Mouse (Mus musculus): ENCODE results near the gene Ctsa. TPM values are rescaled to one million over a fixed set of nuclear protein-coding genes. Genes with fewer than 3 reads are reported as not detected.

Ctsa gene
- total and polyA plus RNA-seq, 2 experiments, result 112 to 279 TPM

DNA sequence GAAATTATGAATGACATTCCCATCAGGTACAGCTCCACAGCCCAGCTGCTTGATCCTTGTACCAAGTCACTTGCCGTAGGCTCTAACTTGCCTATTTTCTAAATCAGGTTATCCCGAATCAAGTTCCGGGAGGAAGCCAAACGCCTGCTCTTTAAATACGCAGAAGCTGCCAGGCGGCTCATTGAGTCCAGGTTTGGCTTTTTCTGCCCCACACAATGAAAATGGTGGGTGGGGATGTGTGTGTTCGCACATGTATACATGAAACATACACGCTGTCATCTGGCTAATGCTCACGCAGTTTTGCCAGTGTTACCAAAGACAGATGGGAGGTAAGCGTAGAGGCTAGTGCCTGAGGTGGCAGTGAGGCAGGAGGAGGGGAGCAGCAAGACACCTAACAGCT, 53.9 kb downstream of the Ctsa start:
- no peaks in the 10 kb centered on the region for H3K79me2 ChIP-seq (ENCODE audit: control insufficient read depth, insufficient read depth, low read length)
- H3K4me3 ChIP-seq (ENCODE audit: insufficient read depth, low read depth, low read length), result no peak overlapping the region
- no peak for TF ChIP-seq POLR2A (IDR thresholded peaks at IDR 0.05; ENCODE audit: extremely low read depth, insufficient read depth, low read length)
- TF ChIP-seq CTCF (IDR thresholded peaks at IDR 0.05; ENCODE audit: low read depth, low read length), result no peak
- DNase-seq (ENCODE audit: extremely low read depth, low read depth, low spot score), result no peak
- H3K27ac ChIP-seq (replicated peaks; ENCODE audit: insufficient read depth, low read depth, low read length), result no peak overlapping the region
- H3K9ac ChIP-seq (ENCODE audit: low read depth, low read length), result no peak overlapping the region
- H3K4me1 ChIP-seq (ENCODE audit: control insufficient read depth, insufficient read depth, low read length), result peaks cover 2% of the 10 kb centered on the region; the same call in 1 of the 2 replicates
- peaks cover 12% of the 10 kb centered on the region for H3K36me3 ChIP-seq (ENCODE audit: control insufficient read depth, insufficient read depth, low read length)
- no peaks in the 10 kb centered on the region for H3K27me3 ChIP-seq (ENCODE audit: control insufficient read depth, insufficient read depth, low read length)
- 96% methylated on average over 10 of the region's 10 CpGs for WGBS

DNA sequence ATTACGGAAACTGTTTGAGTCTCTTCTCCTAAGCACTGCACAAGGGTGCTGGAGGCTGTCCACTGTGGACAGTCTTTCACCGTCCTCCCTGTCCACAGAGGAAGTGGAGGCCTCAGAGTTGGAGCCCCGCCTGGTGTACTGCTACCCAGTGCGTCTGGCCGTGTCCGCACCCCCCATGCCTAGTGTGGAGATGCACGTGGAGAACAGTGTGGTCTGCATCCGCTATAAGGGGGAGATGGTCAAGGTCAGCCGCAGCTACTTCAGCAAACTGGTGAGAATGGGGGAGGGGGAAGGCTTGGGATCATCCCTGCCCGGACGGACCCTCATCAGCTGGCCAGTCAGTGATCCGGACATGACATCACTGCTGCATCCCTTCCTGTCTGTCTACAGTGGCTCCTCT, 56.3 kb downstream of the Ctsa start:
- WGBS, result 78% methylated on average over 12 of the region's 12 CpGs
- Histone ChIP-seq H3K9ac (ENCODE audit: low read depth, low read length) (no peak overlapping the region), H3K4me3 (ENCODE audit: insufficient read depth, low read depth, low read length) (no peak overlapping the region)

DNA sequence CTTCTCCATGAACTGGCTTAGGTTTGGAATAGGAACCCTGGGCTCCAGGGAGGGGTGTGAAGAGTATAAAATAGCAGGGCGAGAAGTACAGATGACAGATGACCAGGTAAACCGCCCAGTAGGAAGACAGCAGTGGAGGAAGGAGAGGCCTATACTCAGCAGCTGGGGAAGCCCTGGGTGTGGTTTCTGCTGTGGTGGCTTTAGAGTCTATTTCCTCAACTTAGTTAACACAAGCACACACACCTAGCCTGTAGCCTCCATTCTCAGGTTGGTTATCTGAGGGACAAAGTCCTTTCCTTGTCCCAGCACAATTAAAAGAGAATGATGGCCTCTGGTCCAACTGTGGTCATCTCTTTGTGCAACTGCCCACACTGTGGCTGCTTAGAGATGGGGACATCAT, 57.3 kb downstream of the Ctsa start:
- peaks cover 2% of the 10 kb centered on the region; the same call in 1 of the 2 replicates for H3K4me1 ChIP-seq (ENCODE audit: control insufficient read depth, insufficient read depth, low read length)
- no peak for TF ChIP-seq CTCF (IDR thresholded peaks at IDR 0.05; ENCODE audit: low read depth, low read length)
- no peak for TF ChIP-seq POLR2A (IDR thresholded peaks at IDR 0.05; ENCODE audit: extremely low read depth, insufficient read depth, low read length)
- 94% methylated on average over 2 of the region's 2 CpGs for WGBS
- peaks cover 20% of the 10 kb centered on the region for H3K36me3 ChIP-seq (ENCODE audit: control insufficient read depth, insufficient read depth, low read length)
- no peaks in the 10 kb centered on the region for H3K27me3 ChIP-seq (ENCODE audit: control insufficient read depth, insufficient read depth, low read length)
- no peak overlapping the region for H3K9ac ChIP-seq (ENCODE audit: low read depth, low read length)
- H3K4me3 ChIP-seq (ENCODE audit: insufficient read depth, low read depth, low read length), result no peak overlapping the region
- H3K79me2 ChIP-seq (ENCODE audit: control insufficient read depth, insufficient read depth, low read length), result no peaks in the 10 kb centered on the region
- H3K27ac ChIP-seq (replicated peaks; ENCODE audit: insufficient read depth, low read depth, low read length), result no peak overlapping the region
- no peak for DNase-seq (ENCODE audit: extremely low read depth, low read depth, low spot score)

More for the DNA sequence above, 56.3 kb downstream of the Ctsa start:
- no peak overlapping the region for H3K27ac ChIP-seq (replicated peaks; ENCODE audit: insufficient read depth, low read depth, low read length)
- H3K79me2 ChIP-seq (ENCODE audit: control insufficient read depth, insufficient read depth, low read length), result no peaks in the 10 kb centered on the region
- H3K27me3 ChIP-seq (ENCODE audit: control insufficient read depth, insufficient read depth, low read length), result no peaks in the 10 kb centered on the region
- H3K36me3 ChIP-seq (ENCODE audit: control insufficient read depth, insufficient read depth, low read length), result peaks cover 20% of the 10 kb centered on the region
- no peak for TF ChIP-seq POLR2A (IDR thresholded peaks at IDR 0.05; ENCODE audit: extremely low read depth, insufficient read depth, low read length)
- TF ChIP-seq CTCF (IDR thresholded peaks at IDR 0.05; ENCODE audit: low read depth, low read length), result no peak
- peaks cover 2% of the 10 kb centered on the region; the same call in 1 of the 2 replicates for H3K4me1 ChIP-seq (ENCODE audit: control insufficient read depth, insufficient read depth, low read length)
- DNase-seq (ENCODE audit: extremely low read depth, low read depth, low spot score), result no peak

Other genes with a start within 250 kb of the Ctsa start
- not detected in 2 replicates for gene Wfdc6a, start 247.4 kb upstream of the Ctsa start, total RNA-seq (2014; rRNA removed)
- 0.11 TPM in 1 of 2 replicates, not detected in the other for gene Wfdc6a, start 247.4 kb upstream of the Ctsa start, polyA plus RNA-seq (2012; rRNA removed)
- not detected in 2 replicates for gene Eppin, start 239.3 kb upstream of the Ctsa start, total RNA-seq (2014; rRNA removed)
- gene Eppin, start 239.3 kb upstream of the Ctsa start, polyA plus RNA-seq (2012; rRNA removed), result not detected in 2 replicates
- gene Wfdc6b, start 219.4 kb upstream of the Ctsa start, total RNA-seq (2014; rRNA removed), result not detected in 2 replicates
- gene Wfdc6b, start 219.4 kb upstream of the Ctsa start, polyA plus RNA-seq (2012; rRNA removed), result not detected in 2 replicates
- gene Wfdc8, start 219.2 kb upstream of the Ctsa start, total RNA-seq (2014; rRNA removed), result not detected in 2 replicates
- not detected in 2 replicates for gene Wfdc8, start 219.2 kb upstream of the Ctsa start, polyA plus RNA-seq (2012; rRNA removed)
- gene Wfdc16, start 194.1 kb upstream of the Ctsa start, total RNA-seq (2014; rRNA removed), result not detected in 2 replicates
- gene Wfdc16, start 194.1 kb upstream of the Ctsa start, polyA plus RNA-seq (2012; rRNA removed), result 0.07 TPM in 1 of 2 replicates, not detected in the other
- gene Wfdc10, start 176.8 kb upstream of the Ctsa start, total RNA-seq (2014; rRNA removed), result not detected in 2 replicates
- not detected in 2 replicates for gene Wfdc10, start 176.8 kb upstream of the Ctsa start, polyA plus RNA-seq (2012; rRNA removed)
- not detected in 2 replicates for gene Wfdc9, start 176.3 kb upstream of the Ctsa start, total RNA-seq (2014; rRNA removed)
- not detected in 2 replicates for gene Wfdc9, start 176.3 kb upstream of the Ctsa start, polyA plus RNA-seq (2012; rRNA removed)
- not detected in 2 replicates for gene Wfdc11, start 158.8 kb upstream of the Ctsa start, total RNA-seq (2014; rRNA removed)
- not detected in 2 replicates for gene Wfdc11, start 158.8 kb upstream of the Ctsa start, polyA plus RNA-seq (2012; rRNA removed)
- gene Wfdc13, start 147.8 kb upstream of the Ctsa start, total RNA-seq (2014; rRNA removed), result not detected in 2 replicates
- not detected in 2 replicates for gene Wfdc13, start 147.8 kb upstream of the Ctsa start, polyA plus RNA-seq (2012; rRNA removed)
- gene Spint4, start 134.4 kb upstream of the Ctsa start, total RNA-seq (2014; rRNA removed), result not detected in 2 replicates
- gene Spint4, start 134.4 kb upstream of the Ctsa start, polyA plus RNA-seq (2012; rRNA removed), result not detected in 2 replicates
- gene Spint5, start 117.6 kb upstream of the Ctsa start, total RNA-seq (2014; rRNA removed), result not detected in 2 replicates
- not detected in 2 replicates for gene Spint5, start 117.6 kb upstream of the Ctsa start, polyA plus RNA-seq (2012; rRNA removed)
- gene Wfdc3, start 86.9 kb upstream of the Ctsa start, total RNA-seq (2014; rRNA removed), result 0.09 and 0.81 TPM in 2 replicates
- 0.07 and 0.21 TPM in 2 replicates for gene Wfdc3, start 86.9 kb upstream of the Ctsa start, polyA plus RNA-seq (2012; rRNA removed)
- 11.8 and 12.9 TPM in 2 replicates for gene Dnttip1, start 86.9 kb upstream of the Ctsa start, total RNA-seq (2014; rRNA removed)
- 11.9 and 17.6 TPM in 2 replicates for gene Dnttip1, start 86.9 kb upstream of the Ctsa start, polyA plus RNA-seq (2012; rRNA removed)
- 0.18 and 1.9 TPM in 2 replicates for gene Ube2c, start 63.0 kb upstream of the Ctsa start, total RNA-seq (2014; rRNA removed)
- gene Ube2c, start 63.0 kb upstream of the Ctsa start, polyA plus RNA-seq (2012; rRNA removed), result 1.2 and 1.5 TPM in 2 replicates
- gene Tnnc2, start 52.9 kb upstream of the Ctsa start, total RNA-seq (2014; rRNA removed), result 6.1 TPM in 1 of 2 replicates, not detected in the other
- gene Tnnc2, start 52.9 kb upstream of the Ctsa start, polyA plus RNA-seq (2012; rRNA removed), result not detected in 2 replicates
- gene Snx21, start 47.0 kb upstream of the Ctsa start, total RNA-seq (2014; rRNA removed), result 10.8 and 12.6 TPM in 2 replicates
- 14.4 and 14.6 TPM in 2 replicates for gene Snx21, start 47.0 kb upstream of the Ctsa start, polyA plus RNA-seq (2012; rRNA removed)
- 19.4 and 25.8 TPM in 2 replicates for gene Acot8, start 28.0 kb upstream of the Ctsa start, total RNA-seq (2014; rRNA removed)
- gene Acot8, start 28.0 kb upstream of the Ctsa start, polyA plus RNA-seq (2012; rRNA removed), result 46.1 and 53.2 TPM in 2 replicates
- gene Zswim3, start 27.8 kb upstream of the Ctsa start, total RNA-seq (2014; rRNA removed), result 0.83 and 1.1 TPM in 2 replicates
- 0.73 and 0.82 TPM in 2 replicates for gene Zswim3, start 27.8 kb upstream of the Ctsa start, polyA plus RNA-seq (2012; rRNA removed)
- 0.55 and 0.81 TPM in 2 replicates for gene Zswim1, start 10.2 kb upstream of the Ctsa start, total RNA-seq (2014; rRNA removed)
- 3.2 and 4.4 TPM in 2 replicates for gene Zswim1, start 10.2 kb upstream of the Ctsa start, polyA plus RNA-seq (2012; rRNA removed)
- gene Spata25, start 4.3 kb upstream of the Ctsa start, total RNA-seq (2014; rRNA removed), result 0.18 TPM in 1 of 2 replicates, not detected in the other
- not detected in 2 replicates for gene Spata25, start 4.3 kb upstream of the Ctsa start, polyA plus RNA-seq (2012; rRNA removed)
- 1.6 and 2.3 TPM in 2 replicates for gene Neurl2, start 583 bp downstream of the Ctsa start, total RNA-seq (2014; rRNA removed)
- 4.5 and 5.6 TPM in 2 replicates for gene Neurl2, start 583 bp downstream of the Ctsa start, polyA plus RNA-seq (2012; rRNA removed)
- gene Pltp, start 24.8 kb downstream of the Ctsa start, total RNA-seq (2014; rRNA removed), result 21.7 and 22.1 TPM in 2 replicates
- gene Pltp, start 24.8 kb downstream of the Ctsa start, polyA plus RNA-seq (2012; rRNA removed), result 49.7 and 92.8 TPM in 2 replicates
- 9.1 and 12.9 TPM in 2 replicates for gene Pcif1, start 46.4 kb downstream of the Ctsa start, total RNA-seq (2014; rRNA removed)
- 20.2 and 21.3 TPM in 2 replicates for gene Pcif1, start 46.4 kb downstream of the Ctsa start, polyA plus RNA-seq (2012; rRNA removed)
- gene Zfp335, start 78.9 kb downstream of the Ctsa start, total RNA-seq (2014; rRNA removed), result 2.4 and 4.0 TPM in 2 replicates
- gene Zfp335, start 78.9 kb downstream of the Ctsa start, polyA plus RNA-seq (2012; rRNA removed), result 13.5 and 18.9 TPM in 2 replicates
- 0.20 and 0.65 TPM in 2 replicates for gene Mmp9, start 107.9 kb downstream of the Ctsa start, total RNA-seq (2014; rRNA removed)
- 0.55 and 0.70 TPM in 2 replicates for gene Mmp9, start 107.9 kb downstream of the Ctsa start, polyA plus RNA-seq (2012; rRNA removed)
- gene Slc12a5, start 127.9 kb downstream of the Ctsa start, total RNA-seq (2014; rRNA removed), result 0.46 and 0.54 TPM in 2 replicates
- 0.85 and 1.1 TPM in 2 replicates for gene Slc12a5, start 127.9 kb downstream of the Ctsa start, polyA plus RNA-seq (2012; rRNA removed)
- gene Ncoa5, start 202.0 kb downstream of the Ctsa start, total RNA-seq (2014; rRNA removed), result 4.3 and 6.8 TPM in 2 replicates
- gene Ncoa5, start 202.0 kb downstream of the Ctsa start, polyA plus RNA-seq (2012; rRNA removed), result 9.2 and 11.5 TPM in 2 replicates
- 0.74 and 1.7 TPM in 2 replicates for gene Cd40, start 222.8 kb downstream of the Ctsa start, total RNA-seq (2014; rRNA removed)
- 0.37 and 1.0 TPM in 2 replicates for gene Cd40, start 222.8 kb downstream of the Ctsa start, polyA plus RNA-seq (2012; rRNA removed)

Measured in liver, adult 2 months (tissue).